Mouse (Mus musculus): ENCODE data around the gene S100a7a.

GRCm38 (mm10) chr3:90627366-90627765 is 26.5 kb upstream of the S100a7a start:
- TF ChIP-seq CTCF (conservative IDR thresholded peaks at IDR 0.05; ENCODE audit: low read length) (no peak), POU5F1 (IDR thresholded peaks at IDR 0.05; ENCODE audit: borderline replicate concordance, low read length) (no peak)
